Mouse (Mus musculus) small intestine, adult 2 months (tissue): Measurements from ENCODE around the gene Lyrm9. TPM values are rescaled to one million over a fixed set of nuclear protein-coding genes. Genes with fewer than 3 reads are reported as not detected.

ENCODE experiments used
- H3K27ac ChIP-seq: fragments of 200-500 bp; 2 replicates; pipeline ENCODE4 v1.5.1; 2012; ENCODE audit warnings: low read depth, low read length, control low read depth, inconsistent platforms; ENCODE audit not compliant: insufficient read depth
- H3K27me3 ChIP-seq: fragments of 200-500 bp; 2 replicates; pipeline ENCODE4 v1.6.1; 2012; ENCODE audit warnings: mild to moderate bottlenecking, moderate library complexity, low read length, inconsistent platforms; ENCODE audit not compliant: control insufficient read depth, insufficient read depth
- H3K36me3 ChIP-seq: fragments of 200-500 bp; 2 replicates; pipeline ENCODE4 v1.6.1; 2012; ENCODE audit warnings: mild to moderate bottlenecking, low read length, control low read depth, inconsistent platforms; ENCODE audit not compliant: control insufficient read depth, insufficient read depth
- H3K4me1 ChIP-seq: fragments of 200-500 bp; 2 replicates; pipeline ENCODE4 v1.6.1; 2012; ENCODE audit warnings: low read length, inconsistent platforms, mixed read lengths; ENCODE audit not compliant: control insufficient read depth, insufficient read depth, insufficient read length
- H3K4me3 ChIP-seq: fragments of 200-500 bp; 2 replicates; pipeline ENCODE4 v1.5.1; 2012; ENCODE audit warnings: low read depth, mild to moderate bottlenecking, control low read depth, inconsistent platforms, low read length, moderate library complexity
- CTCF ChIP-seq: fragments of 200-500 bp; IDR thresholded peaks from 2 replicates; pipeline ENCODE4 v1.5.1; 2012; ENCODE audit warnings: low read depth, mild to moderate bottlenecking, control low read depth, inconsistent platforms, low read length, moderate library complexity, mixed read lengths; ENCODE audit not compliant: insufficient replicate concordance, insufficient read length; ENCODE audit errors: extremely low read depth
- POLR2A ChIP-seq: fragments of 200-500 bp; IDR thresholded peaks from 2 replicates; pipeline ENCODE4 v1.6.1; 2012; ENCODE audit warnings: low read depth, mild to moderate bottlenecking, control low read depth, inconsistent platforms, low read length, moderate library complexity
- WGBS: fragments of 180-500 bp; shearing (Covaris S2); methylation state at CpG from one replicate; pipeline ENCODE4 v1.1.7; 2018; 5-methylcytosine and 5-hydroxymethylcytosine counted together
- polyA plus RNA-seq: library from polyadenylated mRNA; depleted of rRNA; stranded (reverse); fragments of >200 nt; gene quantifications from 2 replicates; pipeline ENCODE4 v1.2.3, GENCODE M21; 2012

Lyrm9 gene
- polyA plus RNA-seq, 1 experiment = 11.4 TPM

GRCm38 (mm10) chr11:78803587-78804316, 22.6 kb upstream of the Lyrm9 start:
- no peak for TF ChIP-seq CTCF
- TF ChIP-seq POLR2A = no peak

GRCm38 (mm10) chr11:78804551-78804950, 21.8 kb upstream of the Lyrm9 start:
- WGBS = 91% methylated on average over 6 of the region's 6 CpGs
- no peaks in the 10 kb centered on the region for H3K36me3 ChIP-seq
- H3K4me1 ChIP-seq = peaks cover 7% of the 10 kb centered on the region
- no peak overlapping the region for H3K4me3 ChIP-seq
- no peak overlapping the region for H3K27ac ChIP-seq
- TF ChIP-seq CTCF (no peak), POLR2A (no peak)
- H3K27me3 ChIP-seq = no peaks in the 10 kb centered on the region

More at GRCm38 (mm10) chr11:78803587-78804316, 22.6 kb upstream of the Lyrm9 start:
- WGBS = 37% methylated on average over 14 of the region's 14 CpGs
- Histone ChIP-seq H3K36me3 (no peaks in the 10 kb centered on the region), H3K4me3 (no peak overlapping the region), H3K27ac (no peak overlapping the region), H3K27me3 (no peaks in the 10 kb centered on the region), H3K4me1 (peaks cover 7% of the 10 kb centered on the region)

- Histone ChIP-seq H3K27ac (no peak overlapping the region), H3K4me3 (no peak overlapping the region), H3K36me3 (no peaks in the 10 kb centered on the region), H3K27me3 (no peaks in the 10 kb centered on the region), H3K4me1 (peaks cover 7% of the 10 kb centered on the region)
- WGBS = 86% methylated on average over 6 of the region's 6 CpGs
- TF ChIP-seq CTCF (no peak), POLR2A (no peak)
Measured at GRCm38 (mm10) chr11:78805198-78805597, 21.2 kb upstream of the Lyrm9 start.

- H3K4me1 ChIP-seq = peaks cover 7% of the 10 kb centered on the region
- WGBS = 64% methylated on average over 9 of the region's 9 CpGs
- no peaks in the 10 kb centered on the region for H3K36me3 ChIP-seq
- no peak for TF ChIP-seq POLR2A
- H3K27ac ChIP-seq = no peak overlapping the region
- no peaks in the 10 kb centered on the region for H3K27me3 ChIP-seq
- H3K4me3 ChIP-seq = no peak overlapping the region
Measured at GRCm38 (mm10) chr11:78805691-78806137, 20.7 kb upstream of the Lyrm9 start.

GRCm38 (mm10) chr11:78807341-78808108, 18.9 kb upstream of the Lyrm9 start:
- Histone ChIP-seq H3K4me3 (no peak overlapping the region), H3K27me3 (no peaks in the 10 kb centered on the region), H3K4me1 (peaks cover 7% of the 10 kb centered on the region), H3K36me3 (no peaks in the 10 kb centered on the region), H3K27ac (no peak overlapping the region)
- 57% methylated on average over 6 of the region's 6 CpGs for WGBS
- no peak for TF ChIP-seq CTCF
- TF ChIP-seq POLR2A = no peak

GRCm38 (mm10) chr11:78809398-78809797, 17.0 kb upstream of the Lyrm9 start:
- Histone ChIP-seq H3K27me3 (no peaks in the 10 kb centered on the region), H3K4me1 (no peaks in the 10 kb centered on the region), H3K27ac (no peak overlapping the region), H3K4me3 (no peak overlapping the region), H3K36me3 (no peaks in the 10 kb centered on the region)
- TF ChIP-seq POLR2A = no peak

GRCm38 (mm10) chr11:78814461-78814941, 11.9 kb upstream of the Lyrm9 start:
- Histone ChIP-seq H3K27me3 (no peaks in the 10 kb centered on the region), H3K4me3 (no peak overlapping the region), H3K4me1 (no peaks in the 10 kb centered on the region), H3K36me3 (no peaks in the 10 kb centered on the region), H3K27ac (no peak overlapping the region)
- WGBS = 66% methylated on average over 7 of the region's 7 CpGs
- TF ChIP-seq POLR2A (no peak), CTCF (no peak)
